Mouse (Mus musculus) liver, adult 2 months (tissue): ENCODE measurements at regions not wholly inside any gene's neighbourhood (a gene's known extent, or its start where the extent isn't known, plus 50 kb on each side); places are given as distances from the start of the nearest gene placed in this dataset.

Experiments used
- DNase-seq: peaks from one replicate; pipeline ENCODE4 v3.0.0-alpha.2; 2011; ENCODE audit warnings: low read depth, low spot score; ENCODE audit errors: extremely low read depth
- H3K27ac ChIP-seq: fragments of 200-500 bp; replicated peaks from 2 replicates; pipeline ENCODE4 v1.5.1; 2012; ENCODE audit warnings: low read depth, mild to moderate bottlenecking, control low read depth, inconsistent platforms, low read length; ENCODE audit not compliant: insufficient read depth
- H3K27me3 ChIP-seq: fragments of 200-500 bp; 2 replicates; pipeline ENCODE4 v1.6.1; 2012; ENCODE audit warnings: mild to moderate bottlenecking, moderate library complexity, low read length, inconsistent platforms; ENCODE audit not compliant: control insufficient read depth, insufficient read depth
- H3K36me3 ChIP-seq: fragments of 200-500 bp; 2 replicates; pipeline ENCODE4 v1.6.1; 2012; ENCODE audit warnings: low read length, inconsistent platforms; ENCODE audit not compliant: control insufficient read depth, insufficient read depth
- H3K4me1 ChIP-seq: fragments of 200-500 bp; 2 replicates; pipeline ENCODE4 v1.6.1; 2011; ENCODE audit warnings: low read length; ENCODE audit not compliant: control insufficient read depth, insufficient read depth
- H3K4me3 ChIP-seq: fragments of 200-500 bp; 2 replicates; pipeline ENCODE4 v1.5.1; 2011; ENCODE audit warnings: low read depth, mild to moderate bottlenecking, control low read depth, low read length, moderate library complexity; ENCODE audit not compliant: insufficient read depth
- H3K79me2 ChIP-seq: fragments of 200-500 bp; 2 replicates; pipeline ENCODE4 v1.6.1; 2012; ENCODE audit warnings: inconsistent platforms, mild to moderate bottlenecking, low read length, moderate library complexity; ENCODE audit not compliant: control insufficient read depth, insufficient read depth
- H3K9ac ChIP-seq: fragments of 200-500 bp; 2 replicates; pipeline ENCODE4 v1.6.1; 2012; ENCODE audit warnings: low read depth, mild to moderate bottlenecking, control low read depth, inconsistent platforms, low read length
- CTCF ChIP-seq: fragments of 200-500 bp; IDR thresholded peaks from 2 replicates; pipeline ENCODE4 v1.5.1; 2011; ENCODE audit warnings: low read depth, low read length, control low read depth
- POLR2A ChIP-seq: fragments of 200-500 bp; IDR thresholded peaks from 2 replicates; pipeline ENCODE4 v1.6.1; 2011; ENCODE audit warnings: low read length, control low read depth; ENCODE audit not compliant: insufficient read depth; ENCODE audit errors: extremely low read depth
- WGBS: fragments of 180-500 bp; shearing (Covaris S2); methylation state at CpG from one replicate; pipeline ENCODE4 v1.1.7; 2018; 5-methylcytosine and 5-hydroxymethylcytosine counted together

- H3K27ac ChIP-seq = no peak overlapping the region
- H3K4me3 ChIP-seq = no peak overlapping the region
- DNase-seq = no peak
- WGBS = 88% methylated on average over 2 of the region's 2 CpGs
- TF ChIP-seq CTCF (no peak), POLR2A (no peak)
- H3K79me2 ChIP-seq = no peaks in the 10 kb centered on the region
- H3K36me3 ChIP-seq = no peaks in the 10 kb centered on the region
- H3K9ac ChIP-seq = no peak overlapping the region
- H3K4me1 ChIP-seq = no peaks in the 10 kb centered on the region
- H3K27me3 ChIP-seq = no peaks in the 10 kb centered on the region
Measured at GRCm38 (mm10) chr4:131293560-131293959, 349.4 kb downstream of the Matn1 start.

GRCm38 (mm10) chr4:131298011-131298674 lies 354.0 kb downstream of the Matn1 start:
- Histone ChIP-seq H3K36me3 (no peaks in the 10 kb centered on the region), H3K9ac (no peak overlapping the region), H3K27me3 (no peaks in the 10 kb centered on the region), H3K27ac (no peak overlapping the region), H3K4me3 (no peak overlapping the region), H3K79me2 (no peaks in the 10 kb centered on the region), H3K4me1 (no peaks in the 10 kb centered on the region)
- 60% methylated on average over 14 of the region's 14 CpGs for WGBS
- DNase-seq = no peak
- TF ChIP-seq CTCF = no peak
- no peak for TF ChIP-seq POLR2A

- no peak for TF ChIP-seq CTCF
- H3K4me1 ChIP-seq = no peaks in the 10 kb centered on the region
- H3K27me3 ChIP-seq = no peaks in the 10 kb centered on the region
- no peak for DNase-seq
- no peak overlapping the region for H3K27ac ChIP-seq
- no peak overlapping the region for H3K4me3 ChIP-seq
- no peak overlapping the region for H3K9ac ChIP-seq
- 81% methylated on average over 3 of the region's 3 CpGs for WGBS
- no peaks in the 10 kb centered on the region for H3K79me2 ChIP-seq
- H3K36me3 ChIP-seq = no peaks in the 10 kb centered on the region
Measured at GRCm38 (mm10) chr4:131303936-131304335, 359.8 kb downstream of the Matn1 start.

GRCm38 (mm10) chr4:131304361-131304777 lies 360.2 kb downstream of the Matn1 start:
- Histone ChIP-seq H3K9ac (no peak overlapping the region), H3K4me3 (no peak overlapping the region), H3K4me1 (no peaks in the 10 kb centered on the region), H3K36me3 (no peaks in the 10 kb centered on the region), H3K27ac (no peak overlapping the region), H3K79me2 (no peaks in the 10 kb centered on the region), H3K27me3 (no peaks in the 10 kb centered on the region)
- WGBS = 83% methylated on average over 12 of the region's 12 CpGs
- no peak for TF ChIP-seq CTCF
- no peak for DNase-seq

- no peak for DNase-seq
- 66% methylated on average over 3 of the region's 3 CpGs for WGBS
- no peak for TF ChIP-seq CTCF
- TF ChIP-seq POLR2A = no peak
- H3K36me3 ChIP-seq = no peaks in the 10 kb centered on the region
- no peak overlapping the region for H3K27ac ChIP-seq
- no peaks in the 10 kb centered on the region for H3K27me3 ChIP-seq
- no peak overlapping the region for H3K9ac ChIP-seq
- H3K79me2 ChIP-seq = no peaks in the 10 kb centered on the region
- H3K4me1 ChIP-seq = no peaks in the 10 kb centered on the region
- H3K4me3 ChIP-seq = no peak overlapping the region
Measured at GRCm38 (mm10) chr4:131314231-131314630, 370.0 kb downstream of the Matn1 start.

- H3K27ac ChIP-seq = no peak overlapping the region
- no peak overlapping the region for H3K4me3 ChIP-seq
- no peaks in the 10 kb centered on the region for H3K79me2 ChIP-seq
- H3K36me3 ChIP-seq = no peaks in the 10 kb centered on the region
- no peaks in the 10 kb centered on the region for H3K4me1 ChIP-seq
- WGBS = 76% methylated on average over 3 of the region's 3 CpGs
- no peaks in the 10 kb centered on the region for H3K27me3 ChIP-seq
- DNase-seq = no peak
- TF ChIP-seq CTCF (no peak), POLR2A (no peak)
- no peak overlapping the region for H3K9ac ChIP-seq
Measured at GRCm38 (mm10) chr4:131316041-131316440, 371.9 kb downstream of the Matn1 start.
